Mouse (Mus musculus) embryo, embryonic 11 days (tissue): ENCODE results near the gene Ankrd66.

Source experiments
- DNase-seq: peaks from one replicate; pipeline ENCODE4 v3.0.0-alpha.2; 2015

The Ankrd66 gene

GRCm38 (mm10) chr17:43543539-43543938 is at the start of gene Ankrd66:
Gene Ankrd66 (minus strand): TSS chr17:43543639.
- no peak for DNase-seq

GRCm38 (mm10) chr17:43592296-43593291 is 49.2 kb upstream of the Ankrd66 start:
- DNase-seq, result no peak

GRCm38 (mm10) chr17:43590531-43590930 is 47.1 kb upstream of the Ankrd66 start:
- no peak for DNase-seq

- no peak for DNase-seq
Measured at GRCm38 (mm10) chr17:43589750-43590149, 46.3 kb upstream of the Ankrd66 start.

- DNase-seq, result no peak
Measured at GRCm38 (mm10) chr17:43587278-43587677, 43.8 kb upstream of the Ankrd66 start.

- DNase-seq, result no peak
Measured at GRCm38 (mm10) chr17:43584771-43585170, 41.3 kb upstream of the Ankrd66 start.

- peak; percentile 59 for DNase-seq
Measured at GRCm38 (mm10) chr17:43581012-43581467, 37.6 kb upstream of the Ankrd66 start.

- DNase-seq, result no peak
Measured at GRCm38 (mm10) chr17:43580456-43580855, 37.0 kb upstream of the Ankrd66 start.

- no peak for DNase-seq
Measured at GRCm38 (mm10) chr17:43573624-43574073, 30.2 kb upstream of the Ankrd66 start.

- no peak for DNase-seq
Measured at GRCm38 (mm10) chr17:43569287-43569686, 25.8 kb upstream of the Ankrd66 start.

- peak; percentile 71 for DNase-seq
Measured at GRCm38 (mm10) chr17:43567992-43568888, 24.8 kb upstream of the Ankrd66 start, which contains the start of gene Pla2g7. Gene Pla2g7 (plus strand): TSS chr17:43568098.

- DNase-seq, result peak; percentile 38
Measured at GRCm38 (mm10) chr17:43567593-43567991, 24.2 kb upstream of the Ankrd66 start.

- no peak for DNase-seq
Measured at GRCm38 (mm10) chr17:43563192-43563987, 20.0 kb upstream of the Ankrd66 start.

GRCm38 (mm10) chr17:43558678-43559077 is 15.2 kb upstream of the Ankrd66 start:
- DNase-seq, result no peak

- peak; percentile 34 for DNase-seq
Measured at GRCm38 (mm10) chr17:43557541-43558090, 14.2 kb upstream of the Ankrd66 start.

- no peak for DNase-seq
Measured at GRCm38 (mm10) chr17:43557104-43557503, 13.7 kb upstream of the Ankrd66 start.

GRCm38 (mm10) chr17:43554516-43555403 is 11.3 kb upstream of the Ankrd66 start:
- no peak for DNase-seq

- DNase-seq, result peak; percentile 42
Measured at GRCm38 (mm10) chr17:43551122-43551630, 7.7 kb upstream of the Ankrd66 start.

GRCm38 (mm10) chr17:43544040-43544439 is 601 bp upstream of the Ankrd66 start:
- DNase-seq, result no peak

- DNase-seq, result no peak
Measured at GRCm38 (mm10) chr17:43538767-43539166, 4.7 kb downstream of the Ankrd66 start.
